In genomic region chr11:58995807-58996370, GRCm38 (mm10) we compare ENCODE assay signal across 15 mouse cellular contexts. TPM values are rescaled to one million over a fixed set of nuclear protein-coding genes. Genes with fewer than 3 reads are reported as not detected.
A peak's percentile ranks its signal among the peaks of the same experiment; 100 is the strongest.
DNase-seq lines count a peak whose midpoint lies in the region; ATAC-seq and TF ChIP-seq lines count a peak whose summit lies in the region.
"Had no signal": no experiment of that assay in that cellular context is flagged by ENCODE, and none has a peak within 500 bp of the region (broad histone marks: within the 10 kb centered on the region; RNA-seq: fewer than 3 reads in every experiment).

No protein-coding gene starts in this region.

- ATAC-seq in frontal cortex, adult (ENCODE audit: low TSS enrichment), result 0 out of 2 replicates have a peak, but pooled peaks have one; percentile 39
- no peak for ATAC-seq in lung, postnatal 0 days
- peak; percentile 49 to 83; a peak in 3 of 4 replicates for ATAC-seq in hematopoietic stem cell, adult 5-6 weeks (replicated peaks in 1 of 2; ENCODE audit: insufficient read depth in 1 of 2, low FRiP score in 2 of 2, low TSS enrichment in 1 of 2, low read depth in 1 of 2, poor library complexity in 2 of 2, severe bottlenecking in 2 of 2)

- 0 out of 2 replicates have a peak, but pooled peaks have one; percentile 22 for TF ChIP-seq POLR2A in thymus, adult 2 months (IDR thresholded peaks at IDR 0.05; ENCODE audit: control insufficient read depth, extremely low read depth, insufficient read depth, low read length, poor library complexity)

- no peak for TF ChIP-seq CTCF in lung, postnatal 0 days (IDR thresholded peaks at IDR 0.05)
- TF ChIP-seq CTCF in thymus, adult 2 months (IDR thresholded peaks at IDR 0.05; ENCODE audit: borderline replicate concordance, control insufficient read depth, extremely low read depth, insufficient read depth, low read length, poor library complexity), result peak; percentile 55; the same call in 1 of the 2 replicates

- H3K9ac ChIP-seq in lung, postnatal 0 days (replicated peaks; ENCODE audit: low read depth), result no peak overlapping the region
- H3K9ac ChIP-seq: neural tube, embryonic 13.5 days had no signal

- H3K4me1 ChIP-seq in lung, postnatal 0 days (ENCODE audit: insufficient read depth, low read depth, low read length), result no peaks in the 10 kb centered on the region
- H3K4me1 ChIP-seq in thymus, adult 2 months (replicated peaks; ENCODE audit: control insufficient read depth, insufficient read depth, low read length), result peaks cover 21% of the 10 kb centered on the region

- DNase-seq in frontal cortex, postnatal 25 days (ENCODE audit: low spot score in 2 of 2), result no peak
- DNase-seq in lung, postnatal 10 days, result peak; percentile 46
- DNase-seq in lung, postnatal 0 days (ENCODE audit: low spot score), result no peak
- peak; percentile 81 for DNase-seq in thymus, adult 2 months
- DNase-seq in gastrocnemius, postnatal 4 days (ENCODE audit: low spot score in 2 of 2), result no peak
- no peak for DNase-seq in frontal cortex, postnatal 10 days (ENCODE audit: low spot score in 2 of 2)
- DNase-seq: embryo, embryonic 11 days; gastrocnemius, postnatal 25 days; kidney, postnatal 14 days; left cerebral cortex, postnatal 4 days; right cerebral cortex, postnatal 4 days had no signal

- no peak overlapping the region for H3K27ac ChIP-seq in lung, postnatal 0 days (ENCODE audit: low read length)
- H3K27ac ChIP-seq in thymus, adult 2 months (ENCODE audit: control insufficient read depth, insufficient read depth, low read length), result no peak overlapping the region
- H3K27ac ChIP-seq: forebrain, embryonic 10.5 days; neural tube, embryonic 13.5 days had no signal

- peaks cover 4% of the 10 kb centered on the region; the same call in 1 of the 2 replicates for H3K27me3 ChIP-seq in lung, postnatal 0 days (replicated peaks; ENCODE audit: insufficient read depth, low read length)
- H3K27me3 ChIP-seq in thymus, adult 2 months (ENCODE audit: control insufficient read depth, insufficient read depth, low read length), result no peaks in the 10 kb centered on the region

- H3K36me3 ChIP-seq in lung, postnatal 0 days (ENCODE audit: insufficient read depth, low read length), result no peaks in the 10 kb centered on the region
- H3K36me3 ChIP-seq in thymus, adult 2 months (ENCODE audit: control insufficient read depth, insufficient read depth, low read length), result peaks cover under 1% of the 10 kb centered on the region; the same call in 1 of the 2 replicates

- H3K4me2 ChIP-seq in lung, postnatal 0 days (replicated peaks; ENCODE audit: low read depth, low read length), result no peak overlapping the region
- H3K4me2 ChIP-seq: neural tube, embryonic 13.5 days had no signal

- no peaks in the 10 kb centered on the region for H3K9me3 ChIP-seq in lung, postnatal 0 days (ENCODE audit: low read length)
- H3K9me3 ChIP-seq: forebrain, embryonic 10.5 days; neural tube, embryonic 13.5 days had no signal

- no peak for TF ChIP-seq EP300 in lung, postnatal 0 days (IDR thresholded peaks at IDR 0.05)

- 39% methylated on average over 12 of the region's 12 CpGs for whole genome bisulfite sequencing in lung, postnatal 0 days
- WGBS in thymus, adult 2 months, result 2% methylated on average over 12 of the region's 12 CpGs

- H3K4me3 ChIP-seq in lung, postnatal 0 days (ENCODE audit: low read depth, low read length), result no peak overlapping the region
- no peak overlapping the region for H3K4me3 ChIP-seq in thymus, adult 2 months (ENCODE audit: control insufficient read depth, insufficient read depth, low read length)
- H3K4me3 ChIP-seq: forebrain, embryonic 10.5 days; neural tube, embryonic 13.5 days had no signal

RNA-seq across cellular contexts. Expression of gene Trim11, which starts 18.0 kb away (rescaled TPM):
- polyA plus RNA-seq in lung, postnatal 0 days (2015; fragmentation: Nextera tagmentation; extraction: Ambion mirVana), result 19.1 and 20.2 TPM in 2 replicates
- 21.0 and 27.6 TPM in 2 replicates for total RNA-seq in hematopoietic stem cell, adult 5-6 weeks (2017)
- polyA plus RNA-seq in thymus, adult 2 months (2012; rRNA removed), result 114 and 119 TPM in 2 replicates
- 10 to 100 TPM; 16.7 to 19.6 TPM for total RNA-seq in gastrocnemius, postnatal 4 days (2021)

RNA-seq across cellular contexts. Expression of gene Hist3h2a, which starts 41.4 kb away (rescaled TPM):
- 21.6 and 28.6 TPM in 2 replicates for polyA plus RNA-seq in lung, postnatal 0 days (2015; fragmentation: Nextera tagmentation; extraction: Ambion mirVana)
- 146 and 162 TPM in 2 replicates for total RNA-seq in hematopoietic stem cell, adult 5-6 weeks (2017)
- polyA plus RNA-seq in thymus, adult 2 months (2012; rRNA removed), result 45.9 and 51.0 TPM in 2 replicates
- total RNA-seq in gastrocnemius, postnatal 4 days (2021), result 10 to 100 TPM; 37.1 to 42.7 TPM

RNA-seq across cellular contexts. Expression of gene Trim17, which starts 41.4 kb away (rescaled TPM):
- 0.62 and 0.83 TPM in 2 replicates for polyA plus RNA-seq in lung, postnatal 0 days (2015; fragmentation: Nextera tagmentation; extraction: Ambion mirVana)
- total RNA-seq in hematopoietic stem cell, adult 5-6 weeks (2017), result not detected in 2 replicates
- 0.31 and 0.47 TPM in 2 replicates for polyA plus RNA-seq in thymus, adult 2 months (2012; rRNA removed)
- total RNA-seq in gastrocnemius, postnatal 4 days (2021), result under 1 TPM; 0.23 to 0.29 TPM

RNA-seq across cellular contexts. Expression of gene Hist3h2ba, which starts 47.2 kb away (rescaled TPM):
- polyA plus RNA-seq in lung, postnatal 0 days (2015; fragmentation: Nextera tagmentation; extraction: Ambion mirVana), result 2.6 TPM in 2 replicates
- total RNA-seq in hematopoietic stem cell, adult 5-6 weeks (2017), result 2.0 and 4.1 TPM in 2 replicates
- polyA plus RNA-seq in thymus, adult 2 months (2012; rRNA removed), result 47.2 and 96.5 TPM in 2 replicates
- total RNA-seq in gastrocnemius, postnatal 4 days (2021), result 10 to 100 TPM in 1 of 2 experiments, 1 to 10 TPM in 1; 9.8 to 17.0 TPM

RNA-seq across cellular contexts. Expression of gene Rnf187, which starts 57.2 kb away (rescaled TPM):
- polyA plus RNA-seq in lung, postnatal 0 days (2015; fragmentation: Nextera tagmentation; extraction: Ambion mirVana), result 168 and 169 TPM in 2 replicates
- 82.1 and 83.1 TPM in 2 replicates for total RNA-seq in hematopoietic stem cell, adult 5-6 weeks (2017)
- polyA plus RNA-seq in thymus, adult 2 months (2012; rRNA removed), result 335 and 488 TPM in 2 replicates
- 100 to 1,000 TPM; 161 to 162 TPM for total RNA-seq in gastrocnemius, postnatal 4 days (2021)

Comparison
In these comparisons a context has a peak if more than half of its experiments do, and no peak if none do; other contexts are left out.
1. DNase-seq: peak in lung, postnatal 10 days (single experiment) and thymus, adult 2 months (single experiment); none in frontal cortex, postnatal 25 days (0 of 2), lung, postnatal 0 days (single experiment), gastrocnemius, postnatal 4 days (0 of 2) and frontal cortex, postnatal 10 days (0 of 2).